Mouse (Mus musculus) left cerebral cortex, adult 18-20 months (tissue): ENCODE results near the gene Cpd. TPM values are rescaled to one million over a fixed set of nuclear protein-coding genes. Genes with fewer than 3 reads are reported as not detected.
A peak's percentile ranks its signal among the peaks of the same experiment; 100 is the strongest.

Source experiments
- DNase-seq, 2 experiments: peaks; one replicate each; pipeline ENCODE4 v3.0.0; 2021 to 2022; ENCODE audit warnings: low spot score in 2 of 2, mixed read lengths in 1 of 2
- total RNA-seq, 2 experiments: library from RNA; stranded (reverse); gene quantifications; 2 replicates each; pipeline ENCODE4 v1.2.3; 2021

The Cpd gene
- total RNA-seq, 2 experiments from 2014 or later, result 51.7 to 54.2 TPM

DNA sequence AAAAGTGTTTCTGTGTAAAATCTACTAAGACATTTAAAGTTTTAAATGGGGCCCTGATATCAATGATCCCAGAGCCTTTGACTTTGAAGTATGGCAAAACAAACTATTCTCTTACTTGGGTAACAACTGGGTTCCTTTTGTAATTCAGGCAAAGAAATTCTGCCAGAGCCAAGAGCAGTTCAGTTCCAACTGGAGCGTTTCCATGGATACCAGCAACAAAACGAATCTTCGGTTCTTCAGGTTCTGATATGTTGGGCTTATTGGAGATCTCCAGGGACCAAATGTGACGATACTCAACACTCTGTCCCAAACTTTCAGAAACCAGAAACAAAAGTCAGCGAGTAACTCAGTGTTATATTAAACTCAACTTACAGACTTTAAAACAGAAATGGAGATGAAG is 51.5 kb downstream of the Cpd start:
- no peak for DNase-seq

DNA sequence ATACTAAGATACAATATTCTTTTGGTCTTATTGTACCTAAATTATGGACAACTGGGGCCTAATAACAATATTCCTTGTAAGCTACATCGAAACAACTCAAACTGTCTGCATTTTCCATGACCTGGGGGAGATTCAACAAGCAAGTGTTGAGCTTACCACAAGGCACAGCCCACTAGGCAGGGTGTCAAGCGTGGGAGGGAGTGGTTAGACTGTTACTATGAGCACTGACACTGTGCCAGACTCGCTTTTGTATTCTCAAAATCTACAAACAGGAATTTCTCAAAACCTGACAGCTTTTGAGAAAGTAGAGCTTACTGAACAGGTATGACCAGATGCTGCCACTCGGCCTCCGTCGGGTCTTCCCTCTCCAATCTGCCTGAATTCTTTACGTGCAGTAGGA is 55.5 kb downstream of the Cpd start:
- DNase-seq, result no peak

DNA sequence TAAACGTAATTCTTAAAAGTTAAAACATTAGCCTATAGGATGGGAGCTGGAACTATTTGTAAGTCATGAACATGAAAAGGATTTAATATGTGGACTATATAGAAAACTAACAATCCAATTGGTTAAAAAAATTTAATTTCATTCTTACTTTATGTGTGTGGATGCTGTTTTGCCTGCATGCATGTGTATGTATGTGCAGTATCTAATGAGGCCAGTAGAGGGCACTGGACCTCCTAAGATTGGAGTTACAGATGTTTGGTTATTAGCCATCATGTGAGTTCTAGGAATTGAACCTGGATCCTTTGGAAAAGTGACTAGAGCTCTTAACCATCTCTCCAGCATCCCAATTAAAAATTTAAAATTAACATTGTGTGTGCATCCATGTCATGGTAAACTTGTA is 57.6 kb downstream of the Cpd start:
- DNase-seq, result peak; percentile 25 to 65

DNA sequence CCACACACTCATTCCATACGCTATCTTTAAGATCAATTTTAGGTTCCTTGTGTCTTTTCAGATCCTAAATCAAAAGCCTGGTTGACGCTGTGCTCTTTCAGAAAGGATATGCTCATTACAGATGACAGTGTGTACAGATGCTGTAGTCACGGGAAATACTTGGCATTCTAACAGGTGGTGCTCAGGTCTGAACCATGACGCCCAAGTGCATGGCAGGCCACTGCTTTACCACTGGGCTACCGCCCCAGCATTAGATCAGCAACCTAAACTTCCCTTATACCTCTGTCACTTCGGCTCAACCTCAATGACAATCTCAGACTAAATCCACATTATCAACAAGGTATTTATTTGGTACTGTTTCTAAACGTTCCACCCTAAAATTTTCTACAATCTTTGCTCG is 71.3 kb downstream of the Cpd start:
- DNase-seq, result no peak

DNA sequence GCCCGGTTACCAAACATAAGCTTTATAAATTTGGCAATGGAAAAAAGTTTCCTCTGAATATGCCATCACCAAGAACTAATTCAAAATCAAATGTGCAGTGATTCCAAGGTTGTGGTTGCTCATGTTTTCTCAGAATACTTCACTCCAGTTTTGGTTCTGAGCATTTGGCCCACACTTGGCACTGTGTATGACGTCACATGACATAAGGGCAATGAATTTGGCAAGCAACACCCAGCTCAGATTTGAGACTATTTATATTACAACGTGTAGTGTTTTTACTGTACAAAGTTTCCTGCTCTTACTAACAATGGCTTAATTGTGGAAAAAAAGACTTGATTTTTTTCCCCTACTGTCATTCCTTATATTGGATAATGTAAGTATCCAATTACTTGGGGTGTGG is 73.0 kb downstream of the Cpd start:
- no peak for DNase-seq

DNA sequence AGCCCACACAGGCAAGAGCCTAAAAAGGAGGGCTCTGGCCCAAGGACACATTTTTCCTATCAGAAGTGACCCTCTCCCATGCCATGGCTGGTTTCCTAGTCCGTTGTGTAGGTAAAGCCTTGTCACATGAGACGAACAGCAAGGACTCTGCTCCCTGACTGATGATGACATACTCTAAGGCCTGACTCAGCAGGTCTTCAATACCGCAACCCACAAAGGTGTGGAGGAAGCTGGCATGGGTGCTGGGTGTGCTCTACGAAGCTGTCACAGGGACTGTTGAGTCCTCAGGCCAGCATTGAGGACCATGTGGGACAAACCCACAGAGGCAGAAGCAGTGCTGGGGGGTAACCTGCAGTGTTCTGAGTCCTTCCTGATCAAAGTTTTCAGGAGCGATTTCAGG is 76.3 kb downstream of the Cpd start:
- no peak for DNase-seq

DNA sequence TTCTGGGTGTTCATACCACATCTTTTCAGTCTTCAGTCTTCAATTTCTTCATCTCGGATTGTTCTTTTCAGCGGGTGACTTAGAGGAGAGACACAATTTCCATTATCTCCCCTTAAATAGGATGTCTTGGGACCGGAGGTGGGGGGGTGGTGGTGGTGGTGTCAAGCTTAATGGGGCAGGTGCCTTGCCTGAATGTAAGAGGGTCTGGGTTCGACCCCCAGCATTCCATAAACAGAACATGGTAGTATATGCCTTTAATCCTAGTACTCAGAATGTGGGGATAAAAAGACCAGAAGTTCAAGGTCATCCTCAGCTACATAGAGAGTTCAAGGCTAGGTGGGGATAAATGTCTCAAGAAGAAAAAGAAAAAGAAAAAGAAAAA is 83.1 kb downstream of the Cpd start:
- DNase-seq, result no peak

DNA sequence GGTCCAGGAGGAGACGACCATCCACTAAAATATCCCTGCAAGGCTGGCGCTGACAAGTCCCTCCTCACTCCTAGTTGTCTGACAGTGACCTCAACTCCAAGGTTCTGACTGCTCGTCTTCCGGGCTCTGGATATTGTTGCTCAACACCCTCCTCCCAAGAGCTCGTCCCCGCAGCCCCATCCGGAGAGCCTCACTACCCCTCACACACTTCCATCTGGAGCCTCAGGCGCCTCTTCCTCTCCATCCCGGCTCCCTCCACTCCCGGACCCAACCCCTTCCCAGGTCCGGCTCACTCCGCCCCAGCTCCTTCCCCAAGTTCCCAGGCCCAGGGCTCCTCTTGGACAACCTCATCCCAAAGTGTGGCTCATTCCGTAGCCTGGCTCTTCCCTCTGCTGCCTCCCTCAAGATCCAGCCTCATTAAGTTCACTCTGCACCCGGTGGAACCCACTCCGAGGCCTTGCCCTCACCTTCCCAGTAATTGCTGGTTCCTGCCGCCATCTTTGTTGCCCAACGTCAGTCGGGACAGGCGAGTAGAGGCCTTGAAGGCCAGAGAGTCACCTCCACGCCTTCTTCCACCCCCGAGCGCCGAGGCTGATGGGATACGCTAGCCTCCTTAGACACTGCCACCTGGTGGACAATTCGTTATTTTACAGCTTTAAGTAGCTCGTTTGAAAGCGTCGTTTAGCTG is 83.6 kb downstream of the Cpd start, which contains the start of gene Gosr1:
Gene Gosr1 (minus strand): TSS at position 527 of the 688 bp plus-strand sequence.
- peak; percentile 90 to 91 for DNase-seq

DNA sequence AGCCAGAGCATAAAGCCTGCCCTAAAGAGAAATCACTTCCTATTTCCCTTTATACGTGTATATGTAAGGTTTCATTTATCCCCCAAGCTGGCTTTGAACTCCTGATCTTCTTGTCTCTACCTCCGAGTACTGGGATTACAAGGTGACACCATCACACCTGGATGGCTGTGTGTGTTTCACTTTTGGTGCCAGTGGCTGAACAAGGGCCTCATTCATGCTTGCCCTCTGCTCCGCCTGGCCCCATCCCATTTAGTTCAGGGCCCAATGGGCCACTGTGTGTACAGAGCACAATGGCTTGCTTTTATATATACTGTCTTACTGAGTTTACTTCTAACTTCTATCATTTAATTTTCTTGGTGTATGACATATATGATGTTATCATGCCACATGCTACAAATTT is 94.5 kb downstream of the Cpd start:
- no peak for DNase-seq

DNA sequence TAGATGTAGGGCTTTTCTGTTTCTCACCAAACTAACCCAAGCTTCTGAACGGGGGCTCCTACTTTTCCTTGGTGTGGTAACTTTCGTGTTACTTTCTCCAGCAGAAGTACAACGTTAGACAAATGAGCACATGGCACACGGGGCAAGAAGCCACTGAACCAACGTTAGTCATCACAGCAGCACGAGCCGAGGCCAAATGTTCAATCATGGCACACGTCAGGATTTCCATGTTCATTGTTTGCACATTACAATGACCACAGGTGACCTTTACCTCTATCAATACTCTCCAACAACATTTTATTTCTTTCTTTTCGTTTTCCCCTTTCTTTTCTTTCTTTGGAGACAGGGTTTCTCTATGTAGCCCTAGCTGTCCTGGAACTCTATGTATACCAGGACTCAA is 98.0 kb downstream of the Cpd start:
- no peak for DNase-seq

DNA sequence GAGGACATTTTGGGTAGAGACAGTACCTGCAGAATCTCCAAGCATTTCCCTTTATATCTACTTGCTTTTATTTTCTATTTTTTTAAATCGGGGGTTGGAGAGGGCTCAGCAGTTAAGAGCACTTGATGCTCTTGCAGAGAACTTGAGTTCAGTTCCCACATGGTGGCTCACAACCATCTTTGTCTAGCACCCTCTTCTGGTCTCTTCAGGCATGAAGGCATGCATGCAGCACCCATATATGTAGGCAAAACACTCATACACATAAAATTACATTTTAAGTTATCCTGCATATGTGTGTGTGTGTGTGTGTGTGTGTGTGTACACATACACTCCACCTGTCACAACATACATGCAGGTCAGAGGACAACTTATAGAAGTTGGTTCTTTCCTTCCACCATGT is 100.9 kb downstream of the Cpd start:
- DNase-seq, result no peak

DNA sequence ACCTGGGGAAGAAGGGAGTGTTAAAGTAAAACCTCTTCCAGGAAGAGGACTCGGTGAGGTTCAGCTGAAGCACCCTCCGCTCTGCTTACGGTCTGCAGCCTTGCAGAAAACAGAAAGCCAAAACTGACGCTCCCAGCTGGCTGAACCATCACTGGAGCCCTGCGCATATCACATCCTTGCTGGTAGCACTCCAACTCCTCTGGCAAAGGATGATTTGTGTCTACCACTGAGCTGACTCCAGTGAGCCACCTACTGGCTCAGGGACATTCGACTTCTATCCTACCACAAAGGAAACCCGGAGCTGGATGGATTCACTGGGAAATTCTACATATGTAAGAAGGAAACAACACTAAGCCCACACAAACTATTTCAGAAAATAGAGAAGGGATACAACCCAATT is 102.3 kb downstream of the Cpd start:
- DNase-seq, result peak; percentile 47 to 65

DNA sequence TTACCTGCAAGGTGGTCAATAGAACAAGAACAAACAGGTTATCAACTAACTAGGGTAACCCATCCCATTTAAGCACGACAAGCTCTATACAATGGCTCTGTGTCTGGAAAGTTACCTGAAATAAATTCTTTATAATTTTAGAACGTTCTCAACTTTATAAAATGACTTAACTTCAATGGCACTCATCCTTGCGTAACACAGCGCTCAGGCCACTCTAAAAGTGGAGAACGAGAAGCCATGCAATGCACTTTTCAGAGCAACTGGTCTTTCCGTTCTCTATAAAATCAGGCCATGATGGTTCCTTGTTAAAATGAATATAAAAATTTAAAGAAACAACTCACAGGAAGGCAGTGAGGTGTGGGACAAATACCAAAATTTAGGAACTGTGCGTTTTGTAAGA is 104.3 kb downstream of the Cpd start:
- no peak for DNase-seq

DNA sequence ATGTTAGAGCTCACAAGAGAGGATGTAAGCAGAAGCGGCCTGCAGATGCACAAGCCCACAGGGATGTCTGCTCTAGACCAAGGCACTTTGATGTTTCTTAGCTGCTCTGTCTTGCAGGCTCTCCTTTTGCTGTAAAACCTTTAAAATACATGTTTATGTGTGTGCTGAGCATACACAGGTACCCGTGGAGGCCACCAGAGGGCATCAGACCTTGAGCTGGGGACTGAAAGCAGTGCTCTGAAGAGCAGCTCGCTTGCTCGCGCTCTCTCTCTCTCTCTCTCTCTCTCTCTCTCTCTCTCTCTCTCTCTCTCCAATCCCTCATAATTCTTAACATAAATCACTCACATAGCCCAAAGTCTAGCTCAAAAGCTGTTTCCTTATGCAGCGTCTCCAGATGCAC is 107.7 kb downstream of the Cpd start:
- no peak for DNase-seq

DNA sequence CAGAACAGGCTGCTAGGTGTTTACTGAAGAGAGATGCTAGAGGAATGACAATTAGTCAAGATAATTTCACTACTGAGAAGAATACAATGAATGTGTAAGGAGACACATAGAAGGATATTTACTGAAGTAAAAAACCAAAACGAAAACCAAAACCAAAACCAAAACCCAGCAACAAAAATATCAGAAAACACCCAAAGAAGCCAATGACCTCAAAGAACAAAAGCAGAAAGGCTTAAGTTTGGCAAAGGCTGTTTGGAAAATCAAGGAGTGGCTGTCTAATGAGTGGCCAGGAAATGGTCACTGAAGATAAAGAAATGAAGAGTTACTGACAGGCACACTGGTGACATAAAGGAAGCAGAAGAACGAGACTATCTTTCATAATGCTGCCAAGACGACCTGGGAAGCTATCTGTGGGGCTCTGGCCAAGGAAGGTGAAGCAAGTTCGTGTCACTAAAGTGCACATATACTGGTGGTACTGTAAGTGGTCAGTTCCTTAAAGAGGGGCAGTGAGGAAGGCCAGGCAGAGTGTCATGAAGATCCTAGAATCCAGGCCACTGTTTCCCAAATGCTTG is 111.0 kb downstream of the Cpd start:
- no peak for DNase-seq

DNA sequence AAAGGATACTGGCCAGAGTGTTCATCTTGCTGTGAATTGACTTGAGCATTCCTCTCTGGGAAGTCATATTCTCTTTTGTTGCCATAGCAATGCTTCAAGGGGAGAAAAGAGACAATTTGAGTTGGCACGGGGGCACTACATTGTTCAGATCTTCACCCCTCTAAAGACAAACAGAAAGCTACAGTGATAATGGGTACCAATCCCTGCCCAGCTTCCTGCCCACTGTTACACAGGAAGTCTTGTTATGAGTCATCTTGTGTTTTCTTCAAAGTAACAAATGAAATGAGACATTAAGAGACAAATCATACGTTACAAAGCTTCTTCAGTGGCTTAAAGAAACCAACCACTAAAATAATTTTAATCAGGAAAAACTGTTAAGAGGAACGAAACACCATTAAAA is 112.3 kb downstream of the Cpd start:
- DNase-seq, result no peak

DNA sequence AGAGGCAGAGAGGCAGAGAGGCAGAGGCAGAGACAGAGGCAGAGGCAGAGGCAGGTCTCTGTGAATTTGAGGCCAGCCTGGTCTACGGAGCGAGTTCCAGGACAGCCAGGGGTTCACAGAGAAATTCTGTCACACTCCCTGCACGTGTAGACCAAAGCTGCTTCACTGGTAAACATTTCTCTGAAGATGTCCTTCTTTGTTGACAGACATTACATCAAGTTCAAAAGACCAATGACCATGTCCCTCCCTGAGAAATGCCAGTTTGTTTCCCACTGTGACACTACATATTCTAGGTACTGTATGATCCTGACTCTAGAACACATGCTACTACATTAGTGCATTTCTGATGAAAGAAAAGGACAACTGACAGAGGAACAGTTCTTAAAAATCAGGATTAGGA is 116.2 kb downstream of the Cpd start:
- no peak for DNase-seq

Other genes starting within 250 kb of the Cpd start
- 100 to 1,000 TPM; 413 to 418 TPM for gene Abr, start 224.7 kb downstream of the Cpd start, total RNA-seq
- 1 to 10 TPM; 2.0 to 2.8 TPM for gene Bhlha9, start 174.5 kb downstream of the Cpd start, total RNA-seq
- under 1 TPM; 0.49 to 0.75 TPM for gene Trarg1, start 167.2 kb downstream of the Cpd start, total RNA-seq
- 10 to 100 TPM; 47.3 to 53.9 TPM for gene Gosr1, start 83.4 kb downstream of the Cpd start, total RNA-seq
- not detected for gene Tmigd1, start 55.1 kb upstream of the Cpd start, total RNA-seq
- 10 to 100 TPM; 58.8 to 60.7 TPM for gene Blmh, start 77.8 kb upstream of the Cpd start, total RNA-seq
- not detected for gene Slc6a4, start 151.6 kb upstream of the Cpd start, total RNA-seq
- 10 to 100 TPM; 19.3 to 19.7 TPM for gene Nsrp1, start 231.4 kb upstream of the Cpd start, total RNA-seq